Mouse (Mus musculus) gastrocnemius, postnatal 4 days (tissue): ENCODE results near the gene Fli1. TPM values are rescaled to one million over a fixed set of nuclear protein-coding genes. Genes with fewer than 3 reads are reported as not detected.

ENCODE experiments used
- DNase-seq, 2 experiments: peaks; one replicate each; pipeline ENCODE4 v3.0.0; 2021 to 2022; ENCODE audit warnings: low spot score in 2 of 2, mixed read lengths in 2 of 2
- total RNA-seq, 2 experiments: library from RNA; stranded (reverse); gene quantifications; 2 replicates each; pipeline ENCODE4 v1.2.3; 2021

The Fli1 gene
- total RNA-seq, 2 experiments from 2014 or later, result 22.3 to 27.9 TPM

DNA sequence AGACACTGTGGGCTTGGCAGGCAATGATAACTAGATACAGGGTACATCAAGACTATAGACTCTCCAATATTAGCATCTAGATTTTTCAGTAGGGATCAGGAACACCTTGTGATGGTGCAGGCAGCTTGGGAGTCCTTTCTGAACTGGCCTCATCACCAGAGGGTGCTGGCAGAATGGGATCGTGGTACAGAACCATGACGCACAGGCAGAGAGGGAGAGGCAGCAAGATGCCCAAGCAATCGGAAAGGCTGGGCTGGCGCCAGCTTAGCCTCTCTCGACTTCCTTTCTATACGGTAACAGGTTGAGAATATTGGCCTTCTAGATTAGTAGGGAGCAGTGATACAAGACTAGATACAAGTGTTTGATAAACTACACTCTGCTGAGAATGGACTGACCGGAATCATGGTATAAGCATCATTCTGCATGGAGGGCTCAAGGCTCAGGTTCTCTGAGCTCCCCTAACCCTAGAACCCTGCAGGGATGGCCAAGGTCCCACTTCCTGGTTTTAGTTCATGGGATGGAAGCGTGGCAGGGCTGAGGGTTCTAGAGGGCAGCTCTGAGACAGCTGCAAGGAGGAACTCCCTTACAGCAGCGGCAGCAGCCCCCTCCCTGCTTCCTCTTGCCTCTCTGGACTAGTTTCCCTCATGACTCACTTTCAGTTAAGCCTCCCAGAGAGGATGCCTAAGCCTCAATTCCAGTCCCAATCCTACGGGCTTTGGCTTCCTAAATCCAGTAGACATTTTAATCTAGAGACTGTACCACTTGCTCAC is 67.9 kb downstream of the Fli1 start:
- DNase-seq, result no peak

DNA sequence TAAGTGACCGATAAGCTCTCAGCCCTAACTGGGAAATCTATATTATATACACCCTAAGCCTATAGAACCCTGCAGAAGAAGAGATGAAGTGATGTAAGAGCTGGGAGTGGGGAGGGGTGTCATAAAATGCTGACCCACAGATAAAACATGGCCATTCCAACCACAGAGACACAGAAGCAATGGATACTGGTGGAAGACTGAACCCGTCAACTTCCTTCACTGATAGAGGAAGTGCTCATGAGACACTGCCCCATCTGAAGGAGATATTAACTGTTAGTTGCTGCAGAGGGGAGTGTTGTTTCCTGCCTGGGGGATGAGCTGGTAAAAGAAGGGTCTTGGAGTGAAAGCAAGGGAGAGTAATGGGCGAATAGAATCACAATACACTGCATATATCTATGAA is 70.3 kb downstream of the Fli1 start:
- DNase-seq, result no peak

GRCm38 (mm10) chr9:32469123-32469751 is 73.4 kb downstream of the Fli1 start:
- DNase-seq, result no peak

GRCm38 (mm10) chr9:32468313-32468712 is 74.3 kb downstream of the Fli1 start:
- DNase-seq, result no peak

DNA sequence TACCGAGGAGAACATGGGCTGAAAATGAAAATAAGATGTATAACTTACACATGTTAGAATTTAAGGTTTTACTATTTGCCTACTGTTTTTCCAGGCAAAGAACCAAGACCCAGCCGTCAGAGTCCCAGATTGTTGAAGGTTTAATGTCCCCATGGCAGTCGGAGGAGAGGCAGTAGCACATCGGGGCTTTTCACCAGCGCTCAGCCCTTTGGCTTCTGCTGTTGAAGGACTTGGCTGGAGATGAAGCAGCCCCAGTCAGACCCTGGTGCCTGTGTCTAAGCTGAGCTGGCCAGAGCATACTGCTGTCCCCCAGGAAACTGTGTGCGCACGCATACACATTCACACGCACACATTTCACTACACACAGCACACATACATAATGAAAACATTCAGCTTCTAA is 75.2 kb downstream of the Fli1 start:
- peak in 1 of 2 experiments; percentile 21 for DNase-seq

GRCm38 (mm10) chr9:32466861-32467260 is 75.8 kb downstream of the Fli1 start:
- DNase-seq, result no peak

DNA sequence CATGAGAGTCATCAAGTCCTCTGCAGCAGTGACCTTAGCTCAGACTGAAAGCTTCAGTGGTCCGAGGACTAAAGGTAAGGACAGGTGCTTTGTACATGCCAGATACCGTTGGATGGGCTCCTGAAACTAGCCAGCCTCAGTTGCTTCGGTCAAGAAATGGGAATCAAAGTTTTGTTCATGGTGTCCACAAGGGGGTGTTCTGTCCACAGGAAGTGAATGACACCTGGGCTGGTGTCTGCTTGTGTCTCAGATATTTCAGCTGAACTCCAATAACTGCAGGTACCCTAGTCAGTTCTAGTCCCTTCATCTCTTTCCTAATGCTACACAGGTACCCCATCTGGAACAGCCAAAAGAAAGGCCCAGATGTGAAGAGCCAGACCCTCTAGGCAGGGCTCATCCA is 86.0 kb downstream of the Fli1 start:
- DNase-seq, result no peak

DNA sequence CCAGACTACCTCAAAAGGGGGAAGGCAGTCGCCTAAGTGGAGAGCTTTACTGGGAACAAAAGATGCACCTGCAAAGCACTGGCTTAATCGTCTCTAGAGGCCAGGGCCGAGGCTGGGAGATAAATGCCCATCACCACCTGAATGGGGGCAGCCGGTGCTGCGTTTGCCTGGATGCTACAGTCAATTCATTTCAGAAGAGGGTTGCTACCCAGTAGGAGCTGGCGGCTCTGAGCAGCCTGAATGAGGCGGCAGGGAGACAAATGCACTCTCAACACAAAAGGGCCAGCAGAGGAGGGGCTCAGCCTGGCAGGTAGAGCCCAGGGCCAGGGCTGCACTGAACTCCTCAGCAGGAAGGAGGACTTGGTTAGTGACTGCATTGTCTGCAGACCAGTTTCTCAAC is 92.5 kb downstream of the Fli1 start:
- no peak for DNase-seq

DNA sequence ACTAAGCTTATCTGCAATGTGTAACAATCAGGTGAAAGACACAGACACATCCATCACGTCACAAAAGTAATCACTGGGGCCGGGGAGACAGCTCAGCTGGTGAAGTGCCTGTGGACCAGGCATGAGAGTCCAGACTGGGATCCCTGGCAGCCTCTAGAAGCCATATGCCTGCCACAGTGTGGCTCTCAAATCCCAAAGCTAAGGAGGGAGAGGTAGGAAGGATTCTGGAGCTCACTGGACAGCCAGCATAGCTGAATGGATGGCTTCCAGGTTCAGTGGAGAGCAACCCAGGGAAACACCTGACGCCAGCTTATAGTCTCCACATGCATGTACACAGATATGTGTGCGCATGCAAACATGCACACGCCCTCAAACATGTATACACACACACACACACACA is 93.9 kb downstream of the Fli1 start:
- no peak for DNase-seq

DNA sequence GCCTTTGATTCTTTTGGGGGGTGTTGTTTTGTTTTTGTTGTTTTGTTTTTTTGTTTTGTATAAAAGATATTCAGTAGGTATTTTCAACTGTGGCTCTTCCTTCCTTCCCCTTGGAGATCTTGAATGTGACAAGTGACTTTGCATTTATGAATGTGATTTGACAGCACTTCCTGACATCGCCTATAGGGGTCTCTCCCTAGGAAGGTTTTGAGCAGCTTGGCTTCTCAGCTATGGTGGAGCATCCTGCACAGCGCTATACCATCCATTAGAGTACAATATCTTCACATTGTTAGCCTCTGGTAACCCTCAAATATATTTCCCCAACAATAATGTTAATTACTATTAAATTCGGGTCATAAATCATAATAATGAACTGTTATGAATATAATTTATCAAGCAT is 96.9 kb downstream of the Fli1 start:
- DNase-seq, result no peak

DNA sequence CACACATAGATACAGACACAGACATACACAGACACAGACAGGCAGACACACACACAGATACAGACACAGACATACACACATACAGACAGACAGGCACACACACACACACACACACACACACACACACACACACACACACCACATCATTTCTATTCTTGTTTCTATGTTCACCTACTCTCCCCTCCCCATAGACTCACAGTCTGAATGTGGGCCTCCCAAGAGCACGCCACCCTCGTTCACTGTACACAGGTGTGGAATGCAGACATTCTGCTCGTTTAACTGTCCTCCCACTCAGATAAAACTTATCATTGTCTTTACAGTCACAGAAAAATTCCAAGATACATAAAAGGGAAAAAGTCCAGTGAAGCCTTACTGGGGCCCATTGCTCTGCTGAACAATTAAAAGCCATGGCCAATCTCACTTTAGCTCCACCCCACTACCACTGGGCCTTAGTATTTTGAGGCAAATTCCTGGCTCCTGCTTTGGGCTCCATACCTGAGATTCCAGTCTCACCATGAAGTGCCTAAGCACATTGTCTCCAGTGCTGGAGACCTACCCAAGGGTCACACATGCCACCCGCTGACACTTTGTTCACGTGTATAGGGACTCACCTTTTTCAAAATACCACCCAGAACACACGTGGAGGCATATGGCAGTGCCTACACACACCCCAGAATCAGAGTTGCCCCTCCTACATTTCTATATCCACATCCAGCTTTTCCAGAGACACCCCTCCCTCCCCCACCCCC is 98.0 kb downstream of the Fli1 start:
- no peak for DNase-seq

DNA sequence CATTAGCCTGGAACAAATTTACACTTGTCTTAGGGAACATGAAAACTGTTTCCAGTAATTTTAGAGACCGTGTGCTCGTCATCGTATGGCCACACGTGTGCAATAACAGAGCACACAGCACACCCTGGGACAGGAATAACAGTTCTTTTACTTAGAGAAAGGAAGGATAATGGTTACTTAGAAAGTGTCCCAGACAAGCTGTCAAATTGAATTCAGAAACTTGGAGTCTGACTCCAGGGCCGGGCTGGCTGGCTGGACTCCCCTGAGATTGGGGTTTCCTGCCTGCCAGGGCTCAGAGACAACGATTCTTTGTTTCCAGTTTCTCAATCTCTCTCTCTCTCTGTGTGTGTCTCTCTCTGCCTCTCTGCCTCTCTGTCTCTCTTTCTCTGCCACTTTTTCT is 98.8 kb downstream of the Fli1 start:
- no peak for DNase-seq

DNA sequence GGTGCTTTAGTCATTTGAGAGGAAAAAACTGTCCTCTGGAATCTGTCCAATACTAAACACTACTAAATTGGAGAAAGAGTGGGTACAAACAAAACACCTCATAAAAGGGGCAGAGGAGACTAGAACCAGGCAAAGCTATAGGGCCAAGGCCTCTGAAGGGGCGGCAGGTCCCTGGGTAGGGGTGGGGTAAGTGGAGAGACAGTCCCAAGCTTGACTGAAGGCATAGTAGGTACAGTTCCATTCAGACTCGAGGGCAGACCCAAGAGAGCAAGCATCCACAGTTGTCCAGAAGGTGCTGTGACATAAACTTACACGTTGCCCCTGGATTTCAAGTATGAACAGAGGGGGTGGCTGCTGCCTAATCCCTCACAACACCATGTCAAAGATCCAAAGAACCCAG is 99.5 kb downstream of the Fli1 start:
- no peak for DNase-seq

- DNase-seq, result peak in 1 of 2 experiments; percentile 33
Measured at GRCm38 (mm10) chr9:32434241-32435213, 108.1 kb downstream of the Fli1 start.

DNA sequence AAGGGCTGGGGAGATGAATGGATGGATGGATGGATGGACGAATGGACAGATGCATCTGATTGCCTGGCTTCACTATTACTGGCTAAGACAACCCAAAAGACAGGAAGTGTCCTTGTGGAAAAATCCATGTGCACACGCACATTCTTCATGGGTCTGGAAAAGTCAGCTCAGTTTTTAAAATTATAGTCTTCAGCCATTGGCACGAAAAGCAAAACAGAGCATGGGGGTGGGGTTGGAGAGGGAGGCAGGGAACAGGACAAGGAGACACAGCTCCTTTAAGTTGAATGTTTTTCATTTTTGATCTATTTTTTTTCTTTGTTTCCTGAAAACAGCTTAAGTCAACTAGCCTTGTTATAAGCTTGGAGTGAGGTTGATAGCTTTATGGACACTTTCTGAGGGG is 111.6 kb downstream of the Fli1 start:
- DNase-seq, result no peak

DNA sequence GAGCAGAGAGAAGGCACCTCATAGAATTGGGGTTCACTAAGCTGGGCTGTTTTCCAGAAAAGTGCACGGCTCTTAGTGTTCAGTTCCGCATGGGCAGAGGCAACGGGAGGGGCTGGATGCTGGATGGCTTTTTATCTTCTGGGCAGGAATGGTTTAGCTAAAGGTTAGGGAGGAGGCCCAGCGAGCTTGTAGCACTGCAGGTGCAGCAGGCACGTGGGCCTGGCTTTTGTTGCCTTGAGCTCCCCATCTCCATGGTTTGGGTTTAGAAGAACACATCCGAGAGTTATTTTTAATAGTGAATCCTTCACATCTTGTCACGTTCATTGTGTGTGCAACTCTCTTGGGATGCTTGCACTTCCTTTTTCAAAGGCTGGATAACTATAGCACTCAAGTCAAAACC is 117.3 kb downstream of the Fli1 start:
- no peak for DNase-seq

DNA sequence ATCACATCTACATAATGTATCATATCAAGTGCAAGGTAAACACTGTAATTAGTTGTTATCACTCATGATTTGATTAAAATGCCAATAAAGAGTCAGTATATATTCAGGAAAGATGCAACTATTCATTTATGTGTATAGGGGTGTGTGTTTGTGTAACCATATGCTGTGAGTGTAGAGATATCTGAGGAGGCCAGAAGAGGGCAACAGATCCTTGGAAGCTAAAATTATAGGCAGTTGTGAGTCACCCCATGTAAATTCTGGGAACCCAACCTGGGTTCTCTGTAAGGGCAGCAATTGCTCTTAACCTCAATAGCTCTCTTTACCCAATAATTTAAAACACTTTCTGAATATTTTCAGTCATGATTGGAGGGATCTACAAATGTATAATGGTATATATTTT is 122.0 kb downstream of the Fli1 start:
- DNase-seq, result no peak

GRCm38 (mm10) chr9:32417466-32418116 is 125.1 kb downstream of the Fli1 start:
- no peak for DNase-seq

DNA sequence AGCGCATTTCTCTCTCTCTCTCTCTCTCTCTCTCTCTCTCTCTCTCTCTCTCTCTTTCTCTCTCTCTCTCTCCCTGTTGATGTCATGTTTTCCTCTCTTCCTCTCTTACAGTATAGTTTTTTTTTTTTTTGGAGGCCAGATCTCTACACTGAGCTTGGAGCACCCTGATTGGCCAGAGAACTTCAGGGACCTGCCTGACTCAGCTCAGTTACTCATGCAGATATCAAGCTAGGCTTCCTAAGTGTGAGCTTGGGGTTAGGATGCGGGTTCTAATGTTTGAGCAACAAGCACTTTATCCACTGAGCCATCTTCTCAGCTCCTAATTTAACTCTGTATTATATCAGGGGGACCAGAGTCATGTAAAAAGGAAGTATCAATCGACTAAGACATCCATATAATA is 126.7 kb downstream of the Fli1 start:
- no peak for DNase-seq

DNA sequence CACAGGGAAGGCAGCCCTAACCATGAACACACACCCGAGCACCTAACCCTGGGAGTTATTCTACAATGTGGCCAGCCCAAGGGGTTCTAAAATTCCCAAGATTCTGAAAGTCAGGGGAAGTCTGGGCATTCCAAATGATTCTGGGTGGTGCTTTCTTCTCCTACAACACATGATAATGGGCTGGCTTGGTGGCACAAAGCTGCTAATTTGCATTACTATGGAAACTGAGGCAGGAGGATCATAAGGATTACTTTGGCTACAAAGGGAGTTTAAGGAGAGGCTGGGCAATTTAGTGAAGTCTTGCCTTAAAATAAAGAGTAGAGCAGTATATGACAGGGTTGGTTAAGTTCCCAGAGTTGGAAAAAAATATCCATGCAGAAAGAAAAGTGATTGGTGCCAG is 127.7 kb downstream of the Fli1 start:
- DNase-seq, result no peak
